Mouse (Mus musculus) T-helper 2 cell (primary cell): ENCODE data around the gene Peli2.

Experiments
- in situ Hi-C: fragments of 300-600 bp; cut with MboI, MseI; formaldehyde crosslinking; loops from one replicate; pipeline ENCODE4 v1.15.1; 2025; ENCODE audit warnings: high pct_unique_total_duplicates

Peli2 gene

GRCm38 (mm10) chr14:48222684-48223083 lies 102.1 kb downstream of the Peli2 start:
- in situ Hi-C loops = loop anchor here (5.0 kb wide), 1 partner anchor 85 kb away; no protein-coding TSS in a partner anchor

GRCm38 (mm10) chr14:48224203-48224602 lies 103.6 kb downstream of the Peli2 start:
- in situ Hi-C loops = loop anchor here (5.0 kb wide), 1 partner anchor 83 kb away; no protein-coding TSS in a partner anchor

- in situ Hi-C loops = loop anchor here (5.0 kb wide), 1 partner anchor 82 kb away; no protein-coding TSS in a partner anchor
These were observed 104.3 kb downstream of the Peli2 start for GRCm38 (mm10) chr14:48224861-48225300.

GRCm38 (mm10) chr14:48225810-48226446 lies 105.3 kb downstream of the Peli2 start:
- in situ Hi-C loops = no loop called here

GRCm38 (mm10) chr14:48226759-48227158 lies 106.1 kb downstream of the Peli2 start:
- in situ Hi-C loops = no loop called here

- in situ Hi-C loops = no loop called here
These were observed 114.3 kb downstream of the Peli2 start for GRCm38 (mm10) chr14:48234785-48235519.

GRCm38 (mm10) chr14:48241335-48241734 lies 120.7 kb downstream of the Peli2 start:
- in situ Hi-C loops = no loop called here

- in situ Hi-C loops = no loop called here
These were observed 125.6 kb downstream of the Peli2 start for GRCm38 (mm10) chr14:48246236-48246635.

GRCm38 (mm10) chr14:48246963-48247362 lies 126.3 kb downstream of the Peli2 start:
- in situ Hi-C loops = no loop called here

- in situ Hi-C loops = no loop called here
These were observed 128.8 kb downstream of the Peli2 start for GRCm38 (mm10) chr14:48249459-48249858.

GRCm38 (mm10) chr14:48249909-48250308 lies 129.3 kb downstream of the Peli2 start:
- in situ Hi-C loops = no loop called here

GRCm38 (mm10) chr14:48251381-48251979 lies 130.9 kb downstream of the Peli2 start:
- in situ Hi-C loops = no loop called here

- in situ Hi-C loops = no loop called here
These were observed 132.6 kb downstream of the Peli2 start for GRCm38 (mm10) chr14:48253183-48253582.

- in situ Hi-C loops = no loop called here
These were observed 134.1 kb downstream of the Peli2 start for GRCm38 (mm10) chr14:48254696-48255095.

- in situ Hi-C loops = no loop called here
These were observed 134.7 kb downstream of the Peli2 start for GRCm38 (mm10) chr14:48255290-48255689.

GRCm38 (mm10) chr14:48257759-48258158 lies 137.1 kb downstream of the Peli2 start:
- in situ Hi-C loops = no loop called here

GRCm38 (mm10) chr14:48258696-48259366 lies 138.2 kb downstream of the Peli2 start:
- in situ Hi-C loops = no loop called here

GRCm38 (mm10) chr14:48263146-48263545 lies 142.5 kb downstream of the Peli2 start:
- in situ Hi-C loops = no loop called here

- in situ Hi-C loops = no loop called here
These were observed 146.1 kb downstream of the Peli2 start for GRCm38 (mm10) chr14:48266710-48267109.

- in situ Hi-C loops = no loop called here
These were observed 157.7 kb downstream of the Peli2 start for GRCm38 (mm10) chr14:48278291-48278690.

GRCm38 (mm10) chr14:48286949-48287348 lies 166.3 kb downstream of the Peli2 start:
- in situ Hi-C loops = no loop called here

GRCm38 (mm10) chr14:48287581-48287980 lies 167.0 kb downstream of the Peli2 start:
- in situ Hi-C loops = no loop called here
